Mouse (Mus musculus) ES-E14 (cell line): ENCODE measurements at regions not wholly inside any gene's neighbourhood (a gene's known extent, or its start where the extent isn't known, plus 50 kb on each side); places are given as distances from the start of the nearest gene placed in this dataset.

ENCODE experiments used
- HCFC1 ChIP-seq: IDR thresholded peaks from 2 replicates; pipeline ENCODE4 v1.6.1; 2012; ENCODE audit warnings: low read length, inconsistent platforms, borderline replicate concordance; ENCODE audit not compliant: insufficient read depth
- MAFK ChIP-seq: IDR thresholded peaks from 2 replicates; pipeline ENCODE4 v1.6.1; 2014; ENCODE audit warnings: mild to moderate bottlenecking, low read depth, low read length, inconsistent platforms; ENCODE audit not compliant: insufficient read depth
- ZC3H11A ChIP-seq: IDR thresholded peaks from 2 replicates; pipeline ENCODE4 v1.6.1; 2012; ENCODE audit warnings: low read depth, mild to moderate bottlenecking, inconsistent platforms, low read length, borderline replicate concordance

DNA sequence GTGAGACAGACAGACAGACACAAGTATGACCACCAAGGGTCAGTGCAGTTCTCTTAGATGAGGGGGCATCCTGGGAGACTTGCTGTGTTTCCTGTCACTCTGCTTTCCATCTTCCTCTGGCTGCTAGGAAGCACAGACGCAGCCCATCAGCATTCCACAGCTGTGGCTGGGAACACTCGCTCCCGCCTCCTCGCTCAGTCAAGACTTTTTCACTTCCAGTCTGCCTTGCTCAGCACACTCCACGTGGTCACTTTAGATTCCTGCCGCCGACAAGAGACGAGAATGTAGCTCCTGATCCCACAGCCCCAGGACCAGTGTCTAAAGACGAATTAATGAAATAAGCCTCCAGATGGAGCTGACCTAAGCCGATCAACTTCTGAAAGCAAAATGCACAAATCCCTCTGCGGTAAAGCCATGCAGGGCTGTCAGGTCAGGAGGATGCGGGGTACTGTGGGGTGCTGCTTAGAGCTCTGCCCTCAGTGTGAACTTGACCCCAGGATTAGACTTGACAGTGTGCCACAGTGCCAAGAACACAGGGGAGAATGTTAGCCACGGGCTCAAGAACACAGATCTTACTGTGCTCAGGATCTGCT, 348.6 kb downstream of the Rps6kc1 start:
- TF ChIP-seq MAFK, result no peak
- TF ChIP-seq ZC3H11A, result no peak
- no peak for TF ChIP-seq HCFC1
